Mouse (Mus musculus): ENCODE data around the gene Fbxo21.

Gene Fbxo21

DNA sequence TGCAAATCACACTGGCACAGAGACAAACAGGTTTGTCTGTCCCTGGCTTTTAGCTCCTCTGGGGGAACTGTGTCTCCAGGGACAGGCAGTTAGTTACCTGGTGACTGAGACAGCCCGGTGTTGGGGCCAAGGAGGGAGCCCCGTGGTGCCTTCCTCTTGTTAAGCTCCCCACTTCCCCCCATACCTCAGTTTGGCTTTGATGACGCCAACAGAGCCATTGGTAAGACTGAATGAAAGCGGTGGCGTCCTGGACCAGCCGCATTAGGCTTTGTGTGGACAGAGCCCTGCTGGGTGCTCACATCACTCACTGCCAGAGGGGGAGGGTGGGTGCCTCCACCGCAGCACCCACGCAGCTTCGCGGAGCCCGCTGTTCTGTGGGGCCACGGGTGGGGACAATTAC is 49.4 kb downstream of the Fbxo21 start:
- DNase-seq (ENCODE audit: low spot score), result no peak

DNA sequence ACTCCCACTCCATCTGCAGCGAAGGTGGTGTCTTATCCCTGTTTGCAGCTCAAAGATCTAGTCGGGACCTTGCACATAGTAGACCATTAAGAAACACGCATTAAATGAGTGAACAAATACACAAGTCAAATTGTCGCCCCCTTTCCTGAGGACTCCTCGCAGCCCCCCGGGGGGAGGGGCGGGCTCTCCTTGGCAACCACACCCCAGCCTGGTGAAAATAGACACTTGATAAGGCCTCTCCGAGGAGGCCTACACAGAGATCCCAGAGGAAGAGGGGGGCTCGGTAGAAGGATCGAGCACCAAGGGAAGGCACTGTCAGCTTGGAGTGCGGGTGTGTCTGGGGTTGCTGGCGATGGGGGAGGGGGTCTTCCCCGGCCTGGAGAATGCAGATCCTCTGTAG is 49.8 kb downstream of the Fbxo21 start:
- no peak for DNase-seq (ENCODE audit: low spot score)

DNA sequence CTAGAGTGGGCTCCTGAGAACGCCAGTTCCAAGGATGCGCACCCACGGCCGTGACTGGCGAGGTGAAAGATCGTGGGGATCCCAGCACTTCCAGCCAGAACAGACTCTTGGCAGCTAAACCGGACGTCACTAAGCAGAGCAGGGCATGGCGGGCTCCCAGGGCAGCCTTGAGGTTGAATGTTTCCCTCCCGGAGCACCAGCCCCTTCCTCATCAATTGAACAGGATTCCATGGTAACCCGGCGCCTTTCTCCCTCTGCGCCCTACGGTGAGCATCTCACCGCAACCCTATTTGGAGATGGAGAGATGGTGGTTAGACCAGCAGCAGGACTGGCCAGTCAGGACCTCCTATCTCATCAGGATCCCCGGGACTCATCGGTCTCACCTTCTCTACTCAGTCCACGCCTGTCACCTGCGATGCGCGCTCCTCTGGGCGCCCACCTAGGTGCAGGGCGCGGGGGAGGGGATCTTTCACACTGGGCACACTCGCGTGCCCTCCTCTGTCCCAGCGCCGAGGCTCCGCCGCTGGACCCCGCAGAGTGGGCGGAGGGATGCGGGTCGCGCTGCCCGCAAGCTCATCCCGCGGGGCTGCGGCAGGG is 50.7 kb downstream of the Fbxo21 start:
- DNase-seq (ENCODE audit: low spot score), result no peak

DNA sequence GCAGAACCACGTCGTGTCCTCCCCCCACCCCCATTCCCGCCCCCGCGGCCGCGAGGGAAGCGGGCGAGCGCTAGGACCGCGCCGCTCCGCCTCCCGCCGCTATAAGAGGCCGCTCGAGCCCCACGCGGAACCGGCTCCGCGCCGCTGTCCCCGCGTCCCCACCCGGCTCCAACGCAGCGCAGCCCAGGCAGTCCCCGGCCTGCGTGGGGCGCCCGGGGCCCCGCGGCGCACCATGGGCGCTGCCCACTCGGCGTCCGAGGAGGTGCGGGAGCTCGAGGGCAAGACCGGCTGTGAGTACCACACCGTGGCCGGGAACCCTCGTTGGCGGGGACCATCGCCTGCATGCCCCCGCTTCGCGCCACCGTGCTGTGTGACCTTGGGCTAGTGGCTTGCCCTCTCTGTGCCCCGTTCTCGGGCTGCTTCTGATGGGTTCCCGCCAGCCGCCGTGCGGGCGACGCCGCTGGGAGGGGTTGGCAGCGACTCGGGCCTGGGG is 51.2 kb downstream of the Fbxo21 start, which contains the start of gene Tesc:
Gene Tesc, plus strand, starts transcription at position 46 of the 493 bp plus-strand sequence.
- DNase-seq (ENCODE audit: low spot score), result no peak

DNA sequence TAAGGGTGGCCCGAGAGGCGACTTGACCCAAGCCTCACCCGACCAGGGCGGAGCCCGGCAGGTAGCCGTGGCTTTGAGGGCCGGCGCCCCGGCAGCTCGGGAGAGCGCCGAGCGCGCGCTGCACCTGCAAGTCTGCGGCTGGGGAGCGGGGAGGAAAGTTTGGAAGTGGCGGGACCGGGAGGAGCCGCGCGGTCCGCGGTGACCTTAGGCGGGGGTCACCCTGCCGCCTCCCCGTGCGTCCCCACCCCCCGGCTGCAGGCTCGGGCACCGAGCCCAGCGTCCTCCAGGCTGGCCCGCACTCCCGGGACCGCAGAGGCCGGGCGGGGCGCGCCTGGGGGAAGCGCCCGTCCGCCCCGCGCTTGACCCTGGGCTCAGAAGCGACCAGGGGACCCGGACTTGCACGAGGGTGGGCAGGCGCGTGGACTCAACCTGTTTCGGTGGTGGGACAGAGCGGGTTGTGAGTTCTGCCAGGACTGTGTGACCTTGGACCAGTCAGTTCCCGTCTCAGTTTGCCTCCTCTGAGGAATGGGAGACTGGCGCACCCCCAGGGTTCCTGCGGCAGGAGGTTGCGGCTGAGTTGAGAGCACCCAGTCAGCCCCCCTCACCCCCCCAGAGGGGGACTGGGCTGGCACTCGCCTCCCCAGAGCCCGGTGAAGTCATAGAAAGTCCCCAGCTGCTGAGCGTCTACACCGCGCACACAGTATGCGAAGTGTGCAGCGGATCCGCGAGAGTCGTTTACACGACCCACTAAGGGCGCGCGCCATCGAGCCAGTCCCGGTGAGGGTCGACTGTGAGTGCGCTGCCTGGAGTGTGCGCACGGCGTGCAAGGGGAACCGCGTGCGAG is 51.9 kb downstream of the Fbxo21 start:
- no peak for DNase-seq (ENCODE audit: low spot score)

DNA sequence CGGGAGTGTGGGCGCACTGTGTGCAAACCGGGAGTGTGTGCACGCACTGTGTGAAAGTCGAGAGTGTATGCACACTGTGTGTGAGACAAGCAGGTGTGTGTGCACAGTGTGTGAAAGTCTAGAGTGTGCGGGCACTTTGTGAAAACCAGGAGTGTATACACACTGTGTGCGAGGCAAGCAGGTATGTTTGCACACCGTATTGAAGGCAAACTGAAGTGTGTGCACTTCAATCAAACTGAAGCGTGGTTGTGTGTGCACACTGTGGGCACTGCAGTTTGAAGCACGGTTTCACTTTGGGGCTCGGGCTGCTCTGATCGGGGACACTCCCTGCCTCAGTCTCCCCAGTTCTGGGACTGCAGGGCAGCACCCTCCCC is 52.5 kb downstream of the Fbxo21 start:
- DNase-seq (ENCODE audit: low spot score), result no peak

DNA sequence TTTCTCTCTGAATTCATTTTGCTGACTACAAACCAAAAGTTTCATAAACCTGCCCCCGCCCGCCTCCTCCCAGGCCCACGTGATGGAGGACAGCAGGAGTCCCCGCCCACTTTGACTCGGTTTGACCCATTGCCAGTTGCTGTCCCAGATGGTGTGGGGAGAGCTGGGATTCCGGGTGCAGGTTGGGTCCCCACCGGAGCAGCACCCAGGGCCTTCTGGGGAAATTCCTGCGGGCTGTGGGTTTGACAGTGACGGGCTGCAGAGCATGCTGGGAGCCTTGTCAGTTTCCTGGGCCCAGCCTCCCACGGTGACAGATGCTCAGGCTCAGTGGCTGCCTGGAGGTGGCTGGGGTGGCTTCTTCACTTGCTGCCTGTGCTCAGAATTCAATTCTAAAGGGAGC is 52.9 kb downstream of the Fbxo21 start:
- no peak for DNase-seq (ENCODE audit: low spot score)

DNA sequence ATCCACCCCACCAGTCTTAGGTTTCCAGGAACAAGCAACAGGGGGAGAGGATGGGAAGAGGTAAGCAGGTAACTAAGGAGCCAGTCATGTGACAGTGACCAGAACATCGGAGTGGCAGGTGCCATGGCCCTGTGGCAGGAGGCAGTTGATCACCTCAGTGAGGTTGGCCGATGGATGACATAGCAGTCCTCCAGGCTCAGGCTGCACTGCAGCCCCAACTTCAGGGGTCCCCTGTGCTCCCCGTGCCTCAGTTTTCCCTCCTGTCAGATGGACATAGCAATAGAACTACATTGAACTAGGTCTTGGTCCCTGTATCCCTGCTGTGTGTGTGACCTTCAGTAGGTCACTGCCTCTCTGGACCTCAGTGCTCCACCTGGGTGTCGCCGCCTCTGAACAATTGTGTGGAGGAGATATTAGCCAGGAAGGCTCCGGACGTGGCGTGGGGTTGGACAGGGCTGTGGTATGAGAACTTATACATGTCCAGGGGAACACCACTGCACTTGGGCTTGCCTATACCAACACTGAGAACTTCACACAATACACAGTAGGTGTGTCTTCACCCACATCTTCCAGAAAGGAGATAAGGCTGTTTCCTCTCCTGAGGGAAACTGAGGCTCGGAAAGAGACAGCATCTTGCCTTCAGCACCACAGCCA is 53.6 kb downstream of the Fbxo21 start:
- no peak for DNase-seq (ENCODE audit: low spot score)

DNA sequence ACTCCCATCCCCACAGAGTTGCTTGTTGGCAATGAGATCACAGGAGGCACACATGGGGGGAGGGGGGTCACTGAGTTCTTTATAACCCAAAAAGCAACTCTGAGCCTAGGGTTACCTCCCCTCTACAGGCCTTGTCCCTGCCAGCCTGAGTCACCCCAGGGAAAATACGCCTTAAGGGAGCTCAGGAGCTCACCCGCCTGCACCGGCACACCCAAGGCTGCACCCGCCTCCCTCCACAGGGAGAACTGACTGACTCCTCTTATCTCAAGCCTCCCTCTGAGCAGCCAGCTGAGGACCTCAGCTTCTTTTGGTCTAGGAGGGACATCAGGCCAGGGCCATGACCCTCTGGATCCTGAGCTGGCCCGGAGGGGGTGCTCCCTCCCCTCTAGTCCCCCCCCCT is 54.5 kb downstream of the Fbxo21 start:
- DNase-seq (ENCODE audit: low spot score), result no peak

DNA sequence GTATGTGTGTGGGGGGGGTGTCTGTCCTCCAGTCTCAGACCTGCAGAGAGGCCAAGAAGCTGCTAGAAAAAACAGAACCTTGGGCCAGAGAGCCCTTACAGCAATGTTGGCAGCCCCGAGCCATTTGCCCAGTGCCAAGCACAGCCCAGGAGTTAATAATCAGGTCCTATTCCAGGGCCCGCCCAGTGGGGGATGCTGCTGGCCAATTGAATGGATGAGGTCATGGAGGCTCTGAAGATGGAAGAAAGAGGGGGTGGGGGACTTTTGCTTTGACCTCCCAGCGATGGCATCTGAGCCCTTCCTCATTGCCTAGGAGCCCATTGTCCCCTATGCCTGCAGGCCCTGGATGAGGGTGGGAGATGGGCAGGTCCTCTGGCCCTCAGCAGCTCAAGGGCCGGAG is 55.0 kb downstream of the Fbxo21 start:
- DNase-seq (ENCODE audit: low spot score), result no peak

DNA sequence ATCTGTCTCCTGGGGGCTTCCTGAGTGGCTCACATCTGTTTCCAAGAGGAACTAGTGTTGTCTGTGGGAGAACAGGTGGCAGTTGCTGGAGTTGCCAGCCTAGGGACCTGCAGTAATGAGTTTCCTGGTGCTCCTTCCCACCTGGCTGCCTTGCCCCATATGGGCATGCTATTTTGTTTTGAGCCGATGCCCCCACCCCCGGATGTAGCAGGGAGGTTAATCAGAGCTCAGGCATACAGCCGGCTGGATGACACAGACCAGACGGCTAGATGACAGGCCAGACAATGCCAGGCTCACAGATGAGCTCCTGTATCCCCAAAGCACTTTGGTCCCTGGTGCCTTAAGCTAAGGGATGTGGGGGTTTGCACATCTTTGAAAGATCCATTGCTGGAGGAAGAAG is 56.8 kb downstream of the Fbxo21 start:
- no peak for DNase-seq (ENCODE audit: low spot score)

DNA sequence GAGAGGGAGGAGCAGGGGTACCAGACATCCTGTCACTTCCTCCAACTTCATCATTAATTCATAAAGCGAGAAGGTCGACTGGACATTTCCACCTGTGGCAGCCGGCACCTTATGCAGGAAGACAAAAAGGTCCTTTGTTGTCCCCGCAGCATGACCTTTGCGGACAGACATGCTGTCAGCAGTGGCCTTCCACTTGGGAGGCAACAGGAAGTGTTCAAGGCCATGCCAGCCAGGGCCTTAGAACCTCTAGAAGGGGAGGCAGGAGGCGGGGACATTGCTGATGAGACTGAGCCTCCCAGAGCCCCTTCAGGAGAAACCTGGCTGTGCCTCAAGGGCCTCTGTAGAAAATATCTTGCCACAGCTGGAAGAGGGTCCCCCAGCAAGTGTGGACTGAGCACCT is 57.2 kb downstream of the Fbxo21 start:
- no peak for DNase-seq (ENCODE audit: low spot score)

DNA sequence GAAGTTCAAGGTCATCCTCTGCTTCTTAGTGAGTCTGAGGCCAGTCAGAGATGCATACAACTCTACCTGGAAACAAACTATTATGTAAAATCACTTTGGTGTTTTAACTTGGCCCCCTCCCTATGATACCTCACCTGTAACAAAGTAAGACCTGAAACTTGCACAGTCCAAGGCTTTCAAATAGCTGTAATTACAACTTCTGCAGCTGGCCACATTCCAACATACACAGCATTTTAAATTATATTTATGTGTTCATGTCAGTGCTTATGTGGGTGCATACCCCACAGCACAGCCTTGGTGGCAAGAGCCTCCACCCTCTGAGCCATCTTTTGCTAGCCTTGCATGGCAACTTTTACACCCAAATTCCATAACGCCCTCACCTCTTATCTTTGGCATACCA is 58.1 kb downstream of the Fbxo21 start:
- DNase-seq (ENCODE audit: low spot score), result no peak

DNA sequence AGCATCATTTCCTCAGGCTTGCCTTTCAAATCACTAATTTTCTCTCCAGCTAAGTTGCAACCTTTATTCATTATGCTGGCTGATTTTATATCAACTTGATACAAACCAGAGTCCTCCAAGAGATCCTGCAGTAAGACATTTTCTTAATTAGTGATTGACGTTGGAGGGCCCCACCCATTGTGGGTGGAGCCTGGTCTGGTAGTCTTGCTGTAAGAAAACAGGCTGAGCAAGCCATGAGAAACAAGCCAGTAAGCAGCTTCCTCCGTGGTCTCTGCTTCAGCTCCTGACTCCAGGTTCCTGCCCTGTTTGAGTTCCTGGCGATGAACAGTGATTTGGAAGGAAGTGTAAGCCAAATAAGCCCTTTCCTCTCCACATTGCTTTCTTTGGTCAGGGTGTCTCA is 59.3 kb downstream of the Fbxo21 start:
- DNase-seq (ENCODE audit: low spot score), result no peak

DNA sequence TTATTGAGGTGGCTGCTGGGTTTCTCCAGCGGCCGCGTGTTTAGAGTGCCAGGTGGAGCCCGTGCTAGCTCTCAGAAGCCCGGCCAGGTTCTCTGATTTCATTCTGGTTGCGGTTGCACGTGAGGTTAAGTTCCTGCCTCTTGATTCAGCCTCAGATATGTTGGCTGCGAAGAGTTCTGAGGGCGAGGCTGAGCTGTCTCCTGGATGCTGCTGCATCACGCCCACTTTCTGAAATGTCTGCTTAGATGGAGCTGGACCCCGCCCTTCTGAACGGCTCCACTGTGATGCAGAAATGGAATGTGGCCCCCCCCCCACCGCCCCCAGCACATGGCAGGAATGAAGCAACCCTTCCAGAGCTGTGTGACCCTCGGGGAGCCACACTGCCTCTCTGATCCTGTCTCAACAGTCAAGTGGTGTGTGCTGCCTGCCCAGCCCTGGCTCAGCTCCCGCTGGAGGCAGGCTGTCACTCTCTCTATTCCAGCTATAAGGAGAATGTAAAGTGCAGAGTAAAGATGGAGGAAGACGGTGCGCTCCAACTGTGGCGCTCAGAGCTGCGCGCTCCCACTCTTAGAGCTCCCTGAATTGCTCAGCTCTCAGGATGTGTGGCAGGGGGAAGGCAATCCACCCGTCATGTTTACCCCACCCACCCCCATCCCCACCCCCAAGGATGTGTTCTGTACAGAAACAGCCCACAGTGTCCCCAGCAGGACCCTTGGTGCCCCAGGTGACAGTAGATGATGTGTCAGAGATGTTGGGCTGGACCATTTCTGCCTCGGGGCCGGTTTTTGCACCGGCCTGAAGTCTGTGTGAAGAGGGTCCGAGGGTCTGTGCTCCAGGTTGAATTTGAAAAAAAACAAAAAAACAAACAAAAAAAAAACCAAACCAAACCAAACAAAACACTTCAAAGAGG is 60.6 kb downstream of the Fbxo21 start:
- DNase-seq (ENCODE audit: low spot score), result no peak

DNA sequence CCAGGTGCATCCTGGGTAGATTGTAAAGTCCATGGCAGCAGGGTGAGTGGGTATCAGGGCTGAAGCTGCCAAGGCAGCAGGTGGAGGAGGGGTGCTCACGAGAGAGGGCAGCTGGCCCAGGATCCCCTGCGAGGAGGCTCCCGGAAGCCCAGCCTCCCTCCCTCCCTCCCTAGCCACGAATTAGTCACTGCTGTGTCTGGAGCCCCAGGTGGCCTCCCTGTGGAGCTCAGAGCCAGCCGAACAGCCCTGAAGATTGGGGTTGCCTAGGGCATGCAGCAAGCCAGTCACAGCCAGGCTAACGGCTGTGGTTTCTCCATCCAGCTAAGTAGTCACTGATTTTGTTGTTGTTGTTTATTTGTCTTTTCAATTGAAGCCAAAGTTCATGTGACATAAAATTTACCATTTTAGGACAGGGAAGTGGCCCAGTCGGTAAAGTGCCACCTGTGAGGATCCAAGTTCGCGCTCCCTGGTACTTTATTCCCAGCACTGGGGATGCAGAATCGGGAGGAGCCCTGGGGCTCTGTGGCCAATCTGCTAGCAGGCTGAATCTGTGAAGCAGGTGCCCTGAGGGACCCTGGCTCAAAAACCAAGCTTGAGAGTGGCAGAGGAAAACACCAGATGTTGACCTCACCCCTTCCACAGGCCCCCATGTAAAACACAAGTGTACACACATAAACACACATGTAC is 61.4 kb downstream of the Fbxo21 start:
- DNase-seq (ENCODE audit: low spot score), result no peak

DNA sequence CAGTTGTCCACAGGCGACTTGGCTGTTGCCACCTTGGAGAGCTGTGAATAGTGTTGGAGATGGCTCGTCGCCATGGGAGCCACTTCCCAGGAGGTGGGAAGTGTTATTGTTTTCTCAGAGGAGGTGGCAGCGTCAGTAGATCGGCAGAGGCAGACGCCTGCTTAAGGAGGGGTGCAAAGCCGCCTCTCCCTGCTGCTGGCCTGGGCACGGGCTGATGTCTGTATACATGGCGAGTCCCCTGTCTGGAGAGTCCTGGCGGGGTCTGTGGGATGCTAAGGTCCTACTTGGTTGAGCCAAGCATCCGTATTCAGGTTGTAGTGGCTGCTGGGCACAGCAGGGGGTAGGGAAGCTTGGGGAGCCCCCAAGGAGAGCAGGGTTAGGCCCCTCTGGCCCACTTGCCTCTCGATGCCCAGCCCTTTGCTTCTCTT is 62.7 kb downstream of the Fbxo21 start:
- no peak for DNase-seq (ENCODE audit: low spot score)

DNA sequence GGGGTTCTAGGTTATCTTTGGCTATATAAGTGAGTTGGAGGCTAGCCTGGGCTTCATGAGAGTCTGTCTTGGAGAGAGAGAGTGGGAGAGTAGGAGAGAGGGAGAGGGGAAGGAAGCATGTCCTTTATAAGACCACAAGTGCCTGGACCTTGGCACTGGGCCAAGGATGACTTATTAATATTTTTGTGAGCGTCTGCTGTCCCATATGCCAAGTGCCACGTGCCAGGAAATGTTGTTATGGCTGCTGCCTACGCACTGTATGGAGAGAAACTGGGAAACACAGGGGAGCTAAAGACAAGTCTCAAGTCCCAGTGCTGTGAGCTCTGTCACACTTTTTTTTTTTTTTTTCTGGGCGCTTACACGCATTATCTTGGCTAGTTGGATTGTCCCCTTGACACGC is 66.1 kb downstream of the Fbxo21 start:
- DNase-seq (ENCODE audit: low spot score), result no peak

DNA sequence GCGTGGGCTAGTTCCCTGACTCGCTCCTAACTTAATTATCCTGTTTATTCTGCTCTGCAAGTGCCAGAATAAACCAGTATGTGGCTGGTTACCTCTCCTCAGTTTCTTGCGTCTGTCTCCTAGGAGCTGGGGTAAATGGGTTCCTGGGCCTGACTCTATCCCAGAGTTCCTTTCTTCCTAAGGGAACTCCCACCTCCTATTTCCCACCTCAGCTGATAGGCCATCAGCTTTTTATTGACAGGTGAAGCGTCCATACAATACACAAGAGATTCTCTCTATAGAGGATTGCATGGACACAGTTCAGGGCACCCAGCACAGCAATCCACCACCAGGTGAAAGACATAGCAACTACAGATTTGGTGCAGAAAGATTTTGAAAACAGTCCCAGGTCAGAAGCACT is 67.2 kb downstream of the Fbxo21 start:
- no peak for DNase-seq (ENCODE audit: low spot score)

DNA sequence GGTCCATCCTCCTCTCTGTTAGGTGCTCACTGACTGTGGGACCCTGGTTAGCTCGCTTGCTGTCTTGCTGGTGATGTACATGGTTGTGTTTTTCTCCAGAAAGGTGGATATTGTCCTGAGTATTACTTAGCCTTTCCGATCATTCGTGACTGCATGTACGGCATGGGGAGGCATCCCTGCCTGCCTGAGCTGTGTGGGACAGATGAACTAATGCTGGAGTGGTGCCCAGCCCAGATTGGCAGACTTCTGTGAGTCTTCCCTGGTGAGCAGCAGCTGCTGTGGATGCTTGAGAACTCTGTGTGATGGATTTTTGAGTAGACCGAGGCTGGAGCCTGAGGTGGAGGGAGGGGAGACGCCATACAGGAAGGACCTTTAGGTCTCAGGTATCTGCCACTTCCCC is 68.4 kb downstream of the Fbxo21 start:
- no peak for DNase-seq (ENCODE audit: low spot score)

DNA sequence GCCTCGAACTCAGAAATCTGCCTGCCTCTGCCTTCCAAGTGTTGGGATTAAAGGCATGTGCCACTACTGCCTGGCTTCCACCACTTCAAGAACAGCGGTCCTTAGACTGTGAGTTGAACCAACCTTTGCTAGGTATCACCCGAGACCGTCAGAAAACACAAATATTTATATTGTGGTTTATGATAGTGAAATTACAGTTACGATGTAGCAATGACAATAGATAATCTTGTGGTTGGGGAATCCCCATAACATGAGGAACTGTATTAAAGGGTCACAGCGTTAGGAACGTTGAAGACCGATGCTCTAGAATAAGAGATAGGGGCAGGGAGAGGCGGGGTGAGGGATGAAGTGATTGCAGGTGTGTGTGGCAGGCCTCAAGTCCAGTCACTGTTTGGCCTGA is 68.9 kb downstream of the Fbxo21 start:
- DNase-seq (ENCODE audit: low spot score), result no peak

Measured in urinary bladder, postnatal 10 days (tissue).